Mouse (Mus musculus): ENCODE data around the gene Spta1.
A peak's percentile ranks its signal among the peaks of the same experiment; 100 is the strongest.

Gene Spta1

GRCm38 (mm10) chr1:174172605-174173004, at the start of gene Spta1:
Gene Spta1 (plus strand): TSS chr1:174172776.
- peak; percentile 1 for DNase-seq (ENCODE audit: low read depth, low spot score)

- no peak for DNase-seq (ENCODE audit: low read depth, low spot score)
Observed at GRCm38 (mm10) chr1:174131217-174131616, 41.4 kb upstream of the Spta1 start, which contains the start of gene Olfr424. Gene Olfr424 (plus strand): TSS chr1:174131517.

DNA sequence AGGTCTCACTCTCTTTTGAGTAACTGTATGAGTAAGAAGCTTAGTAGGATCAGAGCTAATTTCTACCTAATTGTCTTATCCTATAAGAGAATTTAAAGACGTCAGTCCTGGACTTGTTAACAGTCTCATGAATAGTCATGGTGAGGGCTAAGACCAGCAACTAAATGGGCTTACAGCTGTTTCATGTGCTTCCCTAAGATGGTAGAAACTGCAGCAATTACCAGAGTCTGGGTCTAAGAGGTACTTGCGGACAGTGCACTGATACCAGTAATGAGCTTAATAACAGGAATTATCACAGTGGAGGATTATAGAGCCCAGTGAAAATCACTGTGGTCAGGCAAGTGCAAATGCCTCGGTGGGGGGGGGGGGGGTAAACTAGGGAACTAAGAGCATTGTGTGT, 40.6 kb upstream of the Spta1 start:
- no peak for DNase-seq (ENCODE audit: low read depth, low spot score)

GRCm38 (mm10) chr1:174141384-174141783, 31.2 kb upstream of the Spta1 start:
- no peak for DNase-seq (ENCODE audit: low read depth, low spot score)

GRCm38 (mm10) chr1:174146696-174147095, 25.9 kb upstream of the Spta1 start:
- no peak for DNase-seq (ENCODE audit: low read depth, low spot score)

GRCm38 (mm10) chr1:174149289-174149688, 23.3 kb upstream of the Spta1 start:
- DNase-seq (ENCODE audit: low read depth, low spot score) = no peak

DNA sequence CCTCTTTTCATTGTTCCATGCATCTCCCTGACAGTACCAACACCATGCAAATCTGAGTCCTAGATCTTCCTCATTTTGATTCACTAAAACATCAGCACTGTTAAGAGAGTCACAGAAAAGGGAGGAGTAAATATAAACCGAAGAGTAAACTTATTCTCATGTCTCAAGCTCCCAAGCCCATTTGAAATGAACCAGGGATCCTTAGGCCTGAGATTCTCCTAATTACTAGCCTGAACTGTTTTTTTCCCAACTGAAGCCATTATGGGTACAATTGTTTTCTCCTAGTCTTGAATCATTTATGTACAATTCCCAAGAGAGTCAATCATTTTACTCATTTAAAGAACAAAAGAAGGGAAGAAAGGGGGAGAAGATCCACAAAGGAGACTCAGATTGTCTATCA, 17.2 kb upstream of the Spta1 start, which contains the start of gene Olfr420:
Gene Olfr420 (plus strand): TSS at position 301 of the 400 bp plus-strand sequence.
- DNase-seq (ENCODE audit: low read depth, low spot score) = no peak

- no peak for DNase-seq (ENCODE audit: low read depth, low spot score)
Observed at GRCm38 (mm10) chr1:174157622-174158021, 15.0 kb upstream of the Spta1 start.

DNA sequence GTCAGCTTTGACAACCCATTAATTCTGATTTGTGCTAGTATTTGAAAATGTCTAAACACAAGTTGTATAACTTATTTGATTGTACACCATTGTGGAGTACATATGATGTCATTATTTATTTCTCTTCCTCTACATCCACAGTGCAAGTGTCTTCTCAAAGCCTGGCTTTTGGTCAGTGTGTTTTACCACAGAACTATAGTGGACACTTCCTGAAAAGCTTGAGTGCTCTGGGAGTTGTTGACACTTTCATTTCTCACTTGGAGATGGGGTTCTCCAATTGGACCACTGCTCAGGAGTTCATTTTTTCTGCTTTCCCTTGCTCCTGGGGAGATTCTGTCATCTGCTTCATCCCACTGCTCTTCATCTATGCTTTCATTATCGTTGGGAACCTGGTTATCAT, 14.1 kb upstream of the Spta1 start:
- no peak for DNase-seq (ENCODE audit: low read depth, low spot score)

DNA sequence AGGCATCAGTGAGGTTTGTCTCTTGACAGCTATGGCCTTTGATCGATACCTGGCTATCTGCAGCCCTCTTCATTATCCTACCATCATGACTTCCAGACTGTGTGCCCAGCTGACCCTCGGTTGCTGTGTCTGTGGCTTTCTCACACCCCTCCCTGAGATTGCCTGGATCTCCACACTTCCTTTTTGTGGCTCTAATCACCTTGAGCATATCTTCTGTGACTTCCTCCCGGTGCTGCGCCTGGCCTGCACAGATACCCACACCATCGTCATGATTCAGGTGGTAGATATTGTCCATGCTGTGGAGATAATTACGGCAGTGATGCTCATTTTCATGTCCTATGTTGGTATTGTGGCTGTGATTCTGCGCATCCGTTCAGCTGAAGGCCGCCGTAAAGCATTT, 13.5 kb upstream of the Spta1 start:
- DNase-seq (ENCODE audit: low read depth, low spot score) = no peak

- peak; percentile 4 for DNase-seq (ENCODE audit: low read depth, low spot score)
Observed at GRCm38 (mm10) chr1:174169024-174169423, 3.6 kb upstream of the Spta1 start.

GRCm38 (mm10) chr1:174170706-174171501, 1.7 kb upstream of the Spta1 start:
- DNase-seq (ENCODE audit: low read depth, low spot score) = no peak

- peak; percentile 0 for DNase-seq (ENCODE audit: low read depth, low spot score)
Observed at GRCm38 (mm10) chr1:174171537-174171936, 1.0 kb upstream of the Spta1 start.

GRCm38 (mm10) chr1:174204699-174205098, 32.1 kb downstream of the Spta1 start:
- no peak for DNase-seq (ENCODE audit: low read depth, low spot score)

- no peak for DNase-seq (ENCODE audit: low read depth, low spot score)
Observed at GRCm38 (mm10) chr1:174212286-174212685, 39.7 kb downstream of the Spta1 start.

- DNase-seq (ENCODE audit: low read depth, low spot score) = no peak
Observed at GRCm38 (mm10) chr1:174215270-174216038, 42.9 kb downstream of the Spta1 start.

DNA sequence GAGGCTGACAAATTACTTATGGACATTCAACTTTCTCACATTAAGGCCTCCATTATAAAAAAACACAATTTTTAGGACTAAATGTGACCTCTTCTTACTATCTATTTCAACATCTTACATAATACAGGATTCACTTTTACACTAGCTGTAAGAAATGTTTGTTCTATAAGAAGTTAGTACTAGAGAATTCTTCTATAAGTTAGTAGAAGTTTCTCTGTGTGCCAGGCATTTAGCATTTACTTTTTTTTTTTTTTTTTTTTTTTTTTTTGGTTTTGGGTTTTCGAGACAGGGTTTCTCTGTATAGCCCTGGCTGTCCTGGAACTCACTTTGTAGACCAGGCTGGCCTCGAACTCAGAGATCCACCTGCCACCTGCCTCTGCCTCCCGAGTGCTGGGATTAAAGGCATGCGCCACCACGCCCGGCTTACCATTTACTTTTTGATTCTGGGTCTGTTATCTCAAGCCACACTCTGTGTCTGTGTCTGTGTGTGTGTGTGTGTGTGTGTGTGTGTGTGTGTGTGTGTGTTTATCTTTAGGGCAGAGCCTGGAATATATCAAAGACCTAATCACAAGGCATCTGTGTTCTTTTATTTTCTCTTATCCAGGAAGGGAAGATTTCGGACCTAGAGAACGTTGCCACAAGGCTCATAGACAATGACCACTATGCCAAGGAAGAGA, 44.1 kb downstream of the Spta1 start:
- no peak for DNase-seq (ENCODE audit: low read depth, low spot score)

DNA sequence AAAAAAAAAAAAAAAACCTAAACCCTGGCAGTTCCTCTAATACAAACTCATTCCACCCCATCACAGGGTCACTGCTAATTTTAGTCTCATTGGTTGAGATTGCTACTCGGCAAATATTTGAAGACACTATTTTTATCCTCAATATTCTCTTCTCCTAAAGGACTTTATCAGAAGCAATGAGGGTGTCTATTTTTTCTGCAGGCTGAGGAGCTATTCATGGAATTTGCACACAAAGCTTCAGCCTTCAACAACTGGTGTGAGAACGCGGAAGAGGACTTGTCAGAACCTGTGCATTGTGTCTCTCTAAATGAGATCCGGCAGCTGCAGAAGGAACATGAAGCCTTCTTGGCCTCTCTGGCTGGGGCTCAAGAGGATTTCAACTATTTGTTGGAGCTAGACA, 67.3 kb downstream of the Spta1 start:
- no peak for DNase-seq (ENCODE audit: low read depth, low spot score)

DNA sequence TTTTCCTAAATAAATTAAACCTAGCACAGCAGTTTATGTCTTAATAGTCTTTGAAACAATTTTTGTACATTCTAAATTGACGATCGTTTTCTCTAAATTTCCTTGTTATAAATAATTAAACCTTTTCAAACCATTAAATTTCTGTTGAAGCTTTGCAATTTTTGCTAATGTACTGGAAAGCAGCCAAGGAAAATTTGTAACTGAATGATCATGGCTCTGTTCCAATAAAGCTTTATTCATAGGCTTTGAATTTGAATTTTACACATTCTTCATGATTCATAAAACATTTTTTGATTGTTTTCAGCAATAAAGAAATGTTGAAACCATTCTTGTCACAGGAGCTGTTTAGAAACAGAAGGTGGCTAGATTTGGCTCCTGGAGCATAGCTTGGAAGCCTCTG, 72.0 kb downstream of the Spta1 start:
- no peak for DNase-seq (ENCODE audit: low read depth, low spot score)

- DNase-seq (ENCODE audit: low read depth, low spot score) = no peak
Observed at GRCm38 (mm10) chr1:174246080-174246479, 73.5 kb downstream of the Spta1 start.

DNA sequence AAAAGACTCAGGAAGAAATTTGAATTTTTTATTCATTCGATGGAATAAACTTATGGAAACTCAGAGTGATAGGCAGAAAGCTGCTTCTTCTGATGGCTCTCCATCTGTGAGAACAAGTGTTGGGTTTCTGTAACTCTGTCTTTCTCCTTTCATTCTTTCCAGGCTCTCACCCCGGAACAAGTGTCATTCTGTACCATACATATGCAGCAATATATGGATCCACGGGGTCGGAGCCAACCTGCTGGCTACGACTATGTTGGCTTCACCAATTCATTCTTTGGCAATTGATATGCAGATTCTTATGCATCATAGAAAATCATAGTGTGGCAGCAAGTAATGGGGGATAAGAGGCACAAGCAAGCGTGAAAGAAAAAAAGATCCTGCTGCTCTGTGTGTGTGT, 74.6 kb downstream of the Spta1 start:
- DNase-seq (ENCODE audit: low read depth, low spot score) = no peak

DNA sequence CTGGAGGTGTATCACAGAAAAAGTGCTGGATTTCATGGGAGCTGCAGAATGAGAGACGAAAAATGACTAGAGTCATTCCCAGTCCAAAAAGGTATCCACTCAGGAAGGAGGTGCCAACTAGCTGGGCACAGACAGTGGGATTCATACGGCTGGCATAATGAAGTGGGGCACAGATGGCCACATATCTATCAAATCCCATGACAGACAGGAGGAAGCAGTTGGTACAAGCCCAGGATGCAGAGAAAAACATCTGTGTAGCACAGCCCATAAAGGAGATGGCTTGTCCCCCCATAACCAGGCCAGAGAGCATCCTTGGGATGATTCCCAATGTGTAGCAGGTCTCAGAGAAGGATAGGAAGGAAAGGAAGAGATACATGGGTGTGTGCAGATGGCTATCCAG, 77.8 kb downstream of the Spta1 start:
- no peak for DNase-seq (ENCODE audit: low read depth, low spot score)
